Mouse (Mus musculus): ENCODE data around the gene Mroh2a.

Gene Mroh2a

GRCm38 (mm10) chr1:88226670-88227379 lies at the start of gene Mroh2a:
Gene Mroh2a, plus strand, starts transcription at chr1:88226986.
- DNase-seq (ENCODE audit: low spot score): no peak

- no peak for DNase-seq (ENCODE audit: low spot score)
Observed at GRCm38 (mm10) chr1:88179657-88180056, 47.1 kb upstream of the Mroh2a start.

- no peak for DNase-seq (ENCODE audit: low spot score)
Observed at GRCm38 (mm10) chr1:88186325-88186935, 40.4 kb upstream of the Mroh2a start.

DNA sequence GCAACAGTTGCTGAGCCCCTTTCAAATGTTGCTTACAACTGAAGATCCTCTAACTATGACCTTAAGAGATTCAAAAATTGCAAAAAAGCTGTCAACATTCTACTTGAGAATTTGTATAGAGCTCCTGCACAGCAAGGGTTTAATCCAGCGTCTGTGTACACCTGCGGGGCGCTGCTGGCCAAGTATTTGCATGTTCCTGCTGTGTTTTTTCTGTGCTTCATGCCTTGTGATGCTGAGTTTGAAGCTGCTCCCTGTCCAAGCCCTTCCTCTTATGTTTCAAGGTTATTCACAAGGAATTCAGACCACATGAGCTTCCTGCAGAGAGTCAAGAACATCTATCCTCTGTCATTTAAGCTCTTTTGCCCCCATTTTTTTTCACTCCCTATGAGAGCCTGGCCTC lies 34.6 kb upstream of the Mroh2a start:
- DNase-seq (ENCODE audit: low spot score): no peak

DNA sequence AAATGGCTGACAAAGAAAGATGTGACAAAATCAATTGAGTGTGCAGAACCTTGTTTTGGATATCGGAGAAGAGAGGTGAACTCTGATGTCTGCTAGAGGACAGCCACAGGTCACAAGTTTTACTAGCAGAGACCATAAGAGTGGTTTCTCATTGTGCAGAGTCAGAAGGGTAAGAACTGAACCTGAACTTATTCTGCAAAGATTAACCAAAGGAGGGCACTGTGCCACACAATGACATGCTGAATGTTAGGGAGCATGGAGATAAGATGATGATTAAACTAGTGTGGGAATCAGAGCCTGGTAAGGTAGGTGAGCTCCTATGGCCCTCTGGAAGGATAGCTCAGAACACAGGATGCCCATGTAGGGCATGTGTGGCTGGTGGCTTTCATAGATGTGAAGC lies 31.1 kb upstream of the Mroh2a start:
- DNase-seq (ENCODE audit: low spot score): no peak

GRCm38 (mm10) chr1:88197443-88197842 lies 29.3 kb upstream of the Mroh2a start:
- DNase-seq (ENCODE audit: low spot score): no peak

DNA sequence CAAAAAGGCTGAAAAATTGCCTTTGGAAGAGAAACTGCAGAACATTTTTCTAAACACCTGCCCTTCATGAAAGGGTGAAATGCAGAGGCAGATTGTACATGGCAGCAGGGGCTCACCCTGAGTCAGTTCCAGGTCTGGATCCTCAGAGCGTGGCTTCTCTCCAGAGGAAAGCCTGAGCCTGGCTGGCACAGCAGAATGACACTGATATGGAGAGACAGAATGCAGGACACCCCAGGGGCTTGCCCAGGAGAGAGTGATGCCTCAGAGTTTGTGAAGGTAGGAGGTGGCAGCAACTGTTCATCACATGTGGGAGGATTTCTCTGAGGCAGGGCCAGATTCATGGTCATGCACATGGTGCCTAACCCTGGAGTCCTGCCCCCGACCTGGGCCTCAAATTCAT lies 26.8 kb upstream of the Mroh2a start:
- DNase-seq (ENCODE audit: low spot score): no peak

- DNase-seq (ENCODE audit: low spot score): no peak
Observed at GRCm38 (mm10) chr1:88200456-88200855, 26.3 kb upstream of the Mroh2a start, which contains the start of gene Ugt1a2. Gene Ugt1a2, plus strand, starts transcription at chr1:88200601.

DNA sequence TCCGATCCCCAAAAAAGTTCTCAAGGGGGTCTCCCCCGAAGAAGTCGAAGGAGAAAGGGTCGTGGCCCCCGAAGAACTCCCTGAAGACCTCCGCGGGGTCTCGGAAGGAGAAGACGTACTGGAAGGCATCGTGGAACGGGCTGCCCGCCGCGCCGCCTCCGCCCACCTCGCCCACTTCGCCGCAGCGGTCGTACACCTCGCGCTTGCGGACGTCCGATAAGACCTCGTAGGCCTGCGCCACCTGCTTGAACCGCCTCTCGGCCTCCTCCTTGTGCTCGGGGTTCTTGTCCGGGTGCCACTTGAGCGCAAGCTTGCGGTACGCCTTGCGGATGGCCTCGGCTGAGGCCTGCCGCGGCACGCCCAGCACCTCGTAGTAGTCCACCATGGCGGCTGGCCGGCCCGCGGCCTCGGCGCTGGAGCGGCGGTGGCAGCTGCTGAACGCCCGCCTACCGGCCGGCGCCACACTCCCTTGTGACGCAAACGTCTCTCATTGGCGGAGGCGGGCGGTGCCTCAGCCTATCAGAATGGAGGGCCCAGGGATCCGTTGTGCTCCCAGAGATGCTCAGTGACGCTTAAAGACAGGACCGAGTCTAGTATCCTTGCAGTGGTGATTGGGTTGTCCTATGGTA lies 21.4 kb upstream of the Mroh2a start, which contains the start of gene Dnajb3:
Gene Dnajb3 (minus strand): TSS at position 489 of the 629 bp plus-strand sequence.
- DNase-seq (ENCODE audit: low spot score): peak; percentile 67

GRCm38 (mm10) chr1:88206843-88207479 lies 19.8 kb upstream of the Mroh2a start:
- no peak for DNase-seq (ENCODE audit: low spot score)

- DNase-seq (ENCODE audit: low spot score): no peak
Observed at GRCm38 (mm10) chr1:88211812-88212211, 15.0 kb upstream of the Mroh2a start, which contains the start of gene Ugt1a1. Gene Ugt1a1, plus strand, starts transcription at chr1:88211959.

GRCm38 (mm10) chr1:88212341-88213045 lies 14.3 kb upstream of the Mroh2a start:
- no peak for DNase-seq (ENCODE audit: low spot score)

- no peak for DNase-seq (ENCODE audit: low spot score)
Observed at GRCm38 (mm10) chr1:88213061-88213460, 13.7 kb upstream of the Mroh2a start.

- DNase-seq (ENCODE audit: low spot score): no peak
Observed at GRCm38 (mm10) chr1:88213766-88214461, 12.9 kb upstream of the Mroh2a start.

- no peak for DNase-seq (ENCODE audit: low spot score)
Observed at GRCm38 (mm10) chr1:88214462-88214952, 12.3 kb upstream of the Mroh2a start.

DNA sequence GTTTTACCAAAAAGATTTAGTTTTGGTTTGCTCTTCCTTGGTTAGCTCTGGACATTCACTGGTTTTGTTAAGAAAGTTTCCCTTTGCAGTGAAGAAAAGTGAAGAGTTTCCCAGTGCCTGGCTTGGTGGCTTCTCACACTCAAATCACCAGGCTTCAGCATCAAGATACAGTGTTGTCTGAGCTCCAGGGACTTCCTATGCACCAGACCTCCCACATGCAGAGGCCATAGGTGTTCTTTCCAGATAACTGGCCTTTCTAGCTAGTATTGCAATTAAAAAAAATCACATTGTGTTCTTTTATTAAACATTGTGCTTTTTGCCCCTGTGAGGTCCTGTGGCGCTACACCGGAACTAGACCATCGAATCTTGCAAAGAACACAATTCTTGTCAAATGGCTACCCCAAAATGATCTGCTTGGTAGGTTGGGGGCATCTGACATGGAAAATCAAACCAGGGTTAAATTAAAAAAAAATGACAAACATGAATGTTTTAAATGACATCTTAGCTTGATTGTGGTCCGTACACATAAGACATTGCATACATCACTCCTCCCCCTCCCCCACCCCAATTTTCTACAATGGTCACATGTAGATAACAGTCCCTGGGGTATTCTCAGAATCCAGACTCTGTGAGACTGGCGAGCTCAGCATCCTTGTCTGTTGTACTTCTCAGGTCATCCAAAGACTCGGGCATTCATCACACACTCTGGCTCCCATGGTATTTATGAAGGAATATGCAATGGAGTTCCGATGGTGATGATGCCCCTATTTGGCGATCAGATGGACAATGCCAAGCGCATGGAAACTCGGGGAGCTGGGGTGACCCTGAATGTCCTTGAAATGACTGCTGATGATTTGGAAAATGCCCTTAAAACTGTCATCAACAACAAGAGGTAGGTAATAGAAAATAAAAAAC lies 11.1 kb upstream of the Mroh2a start:
- DNase-seq (ENCODE audit: low spot score): no peak

DNA sequence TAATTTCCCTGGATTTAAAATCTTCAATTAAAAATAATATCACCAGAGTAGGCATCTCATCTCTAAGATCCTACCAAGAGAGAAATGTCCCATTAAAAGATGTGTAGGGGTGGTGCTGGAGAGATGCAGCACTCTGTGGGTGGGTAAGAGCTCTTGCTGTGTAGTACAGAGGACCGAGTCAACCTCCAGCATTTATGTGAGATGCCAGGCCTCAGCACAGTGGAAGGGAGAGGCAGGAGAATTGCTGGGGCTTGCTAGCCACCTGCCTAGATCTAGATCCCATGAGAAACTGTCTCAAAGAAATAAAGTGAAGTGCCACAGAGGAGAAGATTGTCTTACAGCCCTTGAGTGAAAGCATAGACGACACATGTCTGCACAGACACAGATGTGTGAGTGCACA lies 10.2 kb upstream of the Mroh2a start:
- DNase-seq (ENCODE audit: low spot score): no peak

GRCm38 (mm10) chr1:88217144-88217543 lies 9.6 kb upstream of the Mroh2a start:
- DNase-seq (ENCODE audit: low spot score): no peak

DNA sequence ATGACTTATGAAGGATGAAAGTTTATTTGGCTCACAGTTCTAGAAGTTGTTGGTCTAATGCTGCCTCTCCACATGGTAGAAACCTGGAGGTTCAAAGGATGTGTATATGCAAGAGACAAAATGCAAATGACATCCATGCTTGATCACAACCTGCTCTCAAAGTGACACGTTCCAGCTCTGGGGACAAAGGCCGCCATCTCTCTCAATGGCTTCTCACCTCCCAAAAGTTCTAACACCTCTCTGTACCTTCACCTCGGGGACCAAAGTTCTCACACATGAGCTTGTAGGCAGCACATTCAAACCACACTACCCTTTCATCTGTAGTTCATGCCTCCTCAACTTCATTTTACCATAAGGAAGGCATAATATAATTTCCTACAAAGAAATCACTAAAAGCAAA lies 9.2 kb upstream of the Mroh2a start:
- no peak for DNase-seq (ENCODE audit: low spot score)

DNA sequence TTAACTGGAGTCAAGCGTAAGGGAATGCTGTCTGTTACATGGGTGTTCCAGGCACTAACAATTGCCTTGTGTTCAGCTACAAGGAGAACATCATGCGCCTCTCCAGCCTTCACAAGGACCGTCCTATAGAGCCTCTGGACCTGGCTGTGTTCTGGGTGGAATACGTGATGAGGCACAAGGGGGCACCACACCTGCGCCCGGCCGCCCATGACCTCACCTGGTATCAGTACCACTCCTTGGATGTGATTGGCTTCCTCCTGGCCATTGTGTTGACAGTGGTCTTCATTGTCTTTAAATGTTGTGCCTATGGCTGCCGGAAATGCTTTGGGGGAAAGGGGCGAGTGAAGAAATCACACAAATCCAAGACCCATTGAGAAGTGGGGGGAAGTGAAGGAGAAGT lies 8.7 kb upstream of the Mroh2a start:
- DNase-seq (ENCODE audit: low spot score): no peak

Data from T-cell, adult 2 months (primary cell).